Mouse (Mus musculus): ENCODE data around the gene Entpd2. TPM values are rescaled to one million over a fixed set of nuclear protein-coding genes. Genes with fewer than 3 reads are reported as not detected.
A peak's percentile ranks its signal among the peaks of the same experiment; 100 is the strongest.

The Entpd2 gene
- polyA plus RNA-seq, 1 experiment from 2014 or later = 4.0 TPM

GRCm38 (mm10) chr2:25376589-25376988 lies 19.1 kb upstream of the Entpd2 start:
- no peak for ATAC-seq (replicated peaks; ENCODE audit: extremely low read depth, insufficient read depth, low FRiP score)
- Histone ChIP-seq H3K36me3 (ENCODE audit: control insufficient read depth, insufficient read depth) (peaks cover 2% of the 10 kb centered on the region; the same call in 1 of the 2 replicates), H3K4me1 (ENCODE audit: control insufficient read depth, insufficient read depth, low read length) (peaks cover 14% of the 10 kb centered on the region), H3K4me3 (ENCODE audit: low read length) (no peak overlapping the region), H3K27ac (ENCODE audit: low read length) (no peak overlapping the region), H3K27me3 (ENCODE audit: control insufficient read depth, insufficient read depth, low read length) (no peaks in the 10 kb centered on the region; the same call in 1 of the 2 replicates), H3K9me3 (replicated peaks; ENCODE audit: control insufficient read depth, low read length) (no peaks in the 10 kb centered on the region), H3K4me2 (ENCODE audit: low read depth, low read length) (no peak overlapping the region), H3K9ac (ENCODE audit: low read length) (no peak overlapping the region)
- 55% methylated on average over 4 of the region's 4 CpGs for WGBS

GRCm38 (mm10) chr2:25384492-25384891 lies 11.2 kb upstream of the Entpd2 start:
- no peak overlapping the region for H3K4me2 ChIP-seq (ENCODE audit: low read depth, low read length)
- no peak overlapping the region for H3K4me3 ChIP-seq (ENCODE audit: low read length)
- no peak overlapping the region for H3K9ac ChIP-seq (ENCODE audit: low read length)
- no peaks in the 10 kb centered on the region for H3K4me1 ChIP-seq (ENCODE audit: control insufficient read depth, insufficient read depth, low read length)
- no peak for ATAC-seq (replicated peaks; ENCODE audit: extremely low read depth, insufficient read depth, low FRiP score)
- 50% methylated on average over 5 of the region's 5 CpGs for WGBS
- no peak overlapping the region for H3K27ac ChIP-seq (ENCODE audit: low read length)
- no peaks in the 10 kb centered on the region for H3K9me3 ChIP-seq (replicated peaks; ENCODE audit: control insufficient read depth, low read length)
- H3K27me3 ChIP-seq (ENCODE audit: control insufficient read depth, insufficient read depth, low read length) = 0 out of 2 replicates have a peak, but pooled peaks cover 2% of the 10 kb centered on the region
- no peaks in the 10 kb centered on the region for H3K36me3 ChIP-seq (ENCODE audit: control insufficient read depth, insufficient read depth)

GRCm38 (mm10) chr2:25391266-25391665 lies 4.4 kb upstream of the Entpd2 start:
- no peaks in the 10 kb centered on the region for H3K9me3 ChIP-seq (replicated peaks; ENCODE audit: control insufficient read depth, low read length)
- H3K4me3 ChIP-seq (ENCODE audit: low read length) = no peak overlapping the region
- H3K9ac ChIP-seq (ENCODE audit: low read length) = no peak overlapping the region
- H3K36me3 ChIP-seq (ENCODE audit: control insufficient read depth, insufficient read depth) = no peaks in the 10 kb centered on the region
- H3K27ac ChIP-seq (ENCODE audit: low read length) = no peak overlapping the region
- WGBS = 66% methylated on average over 5 of the region's 5 CpGs
- ATAC-seq (replicated peaks; ENCODE audit: extremely low read depth, insufficient read depth, low FRiP score) = no peak
- H3K4me1 ChIP-seq (ENCODE audit: control insufficient read depth, insufficient read depth, low read length) = peaks cover 6% of the 10 kb centered on the region; the same call in 1 of the 2 replicates
- no peak overlapping the region for H3K4me2 ChIP-seq (ENCODE audit: low read depth, low read length)
- H3K27me3 ChIP-seq (ENCODE audit: control insufficient read depth, insufficient read depth, low read length) = peaks cover 19% of the 10 kb centered on the region

GRCm38 (mm10) chr2:25394281-25395221 lies 1.1 kb upstream of the Entpd2 start:
- no peak for ATAC-seq (replicated peaks; ENCODE audit: extremely low read depth, insufficient read depth, low FRiP score)
- H3K9ac ChIP-seq (ENCODE audit: low read length) = no peak overlapping the region

DNA sequence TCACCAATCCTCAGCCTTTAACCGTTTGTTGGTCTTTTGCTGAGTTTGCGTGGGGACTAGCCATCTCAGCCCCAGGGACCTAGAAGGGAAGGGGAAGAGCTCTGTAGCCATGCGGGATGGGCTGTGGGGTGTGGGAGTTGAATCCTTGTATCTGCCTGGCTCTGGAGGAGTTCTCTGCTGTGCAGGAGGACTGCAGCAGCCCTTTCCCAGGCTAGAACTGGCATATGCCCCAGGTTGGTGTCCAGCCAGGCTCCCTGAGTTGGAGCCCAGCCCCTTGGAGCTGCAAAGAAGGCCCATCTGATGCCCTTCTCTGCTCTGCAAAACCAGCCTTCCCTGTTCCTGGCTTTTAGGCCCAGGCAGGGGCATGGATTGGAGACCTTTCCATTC lies 916 bp downstream of the Entpd2 start:
- Histone ChIP-seq H3K4me3 (ENCODE audit: low read length) (peak overlapping the region; percentile 47; the same call in 1 of the 2 replicates), H3K4me1 (ENCODE audit: control insufficient read depth, insufficient read depth, low read length) (peaks cover 6% of the 10 kb centered on the region; the same call in 1 of the 2 replicates), H3K9ac (ENCODE audit: low read length) (no peak overlapping the region; the same call in 1 of the 2 replicates), H3K4me2 (ENCODE audit: low read depth, low read length) (peak overlapping the region; percentile 68), H3K9me3 (replicated peaks; ENCODE audit: control insufficient read depth, low read length) (no peaks in the 10 kb centered on the region), H3K36me3 (ENCODE audit: control insufficient read depth, insufficient read depth) (no peaks in the 10 kb centered on the region), H3K27me3 (ENCODE audit: control insufficient read depth, insufficient read depth, low read length) (peaks cover 67% of the 10 kb centered on the region), H3K27ac (ENCODE audit: low read length) (no peak overlapping the region)
- no peak for ATAC-seq (replicated peaks; ENCODE audit: extremely low read depth, insufficient read depth, low FRiP score)
- 28% methylated on average over 3 of the region's 3 CpGs for WGBS

More at GRCm38 (mm10) chr2:25394281-25395221, 1.1 kb upstream of the Entpd2 start:
- H3K36me3 ChIP-seq (ENCODE audit: control insufficient read depth, insufficient read depth) = no peaks in the 10 kb centered on the region
- WGBS = 34% methylated on average over 3 of the region's 3 CpGs
- H3K27me3 ChIP-seq (ENCODE audit: control insufficient read depth, insufficient read depth, low read length) = peaks cover 50% of the 10 kb centered on the region
- H3K4me2 ChIP-seq (ENCODE audit: low read depth, low read length) = no peak overlapping the region
- no peak overlapping the region for H3K4me3 ChIP-seq (ENCODE audit: low read length)
- H3K27ac ChIP-seq (ENCODE audit: low read length) = no peak overlapping the region
- no peaks in the 10 kb centered on the region for H3K9me3 ChIP-seq (replicated peaks; ENCODE audit: control insufficient read depth, low read length)
- H3K4me1 ChIP-seq (ENCODE audit: control insufficient read depth, insufficient read depth, low read length) = peaks cover 6% of the 10 kb centered on the region; the same call in 1 of the 2 replicates

GRCm38 (mm10) chr2:25397010-25397409 lies 1.3 kb downstream of the Entpd2 start:
- peaks cover 71% of the 10 kb centered on the region for H3K27me3 ChIP-seq (ENCODE audit: control insufficient read depth, insufficient read depth, low read length)
- H3K9me3 ChIP-seq (replicated peaks; ENCODE audit: control insufficient read depth, low read length) = no peaks in the 10 kb centered on the region
- H3K36me3 ChIP-seq (ENCODE audit: control insufficient read depth, insufficient read depth) = no peaks in the 10 kb centered on the region
- no peak for ATAC-seq (replicated peaks; ENCODE audit: extremely low read depth, insufficient read depth, low FRiP score)
- WGBS = 67% methylated on average over 1 of the region's 1 CpGs
- H3K27ac ChIP-seq (ENCODE audit: low read length) = no peak overlapping the region
- no peak overlapping the region for H3K9ac ChIP-seq (ENCODE audit: low read length)
- H3K4me1 ChIP-seq (ENCODE audit: control insufficient read depth, insufficient read depth, low read length) = peaks cover 6% of the 10 kb centered on the region; the same call in 1 of the 2 replicates
- no peak overlapping the region for H3K4me2 ChIP-seq (ENCODE audit: low read depth, low read length)
- no peak overlapping the region for H3K4me3 ChIP-seq (ENCODE audit: low read length)

GRCm38 (mm10) chr2:25398065-25398464 lies 2.4 kb downstream of the Entpd2 start:
- Histone ChIP-seq H3K9me3 (replicated peaks; ENCODE audit: control insufficient read depth, low read length) (no peaks in the 10 kb centered on the region), H3K4me2 (ENCODE audit: low read depth, low read length) (no peak overlapping the region), H3K9ac (ENCODE audit: low read length) (no peak overlapping the region), H3K4me3 (ENCODE audit: low read length) (no peak overlapping the region), H3K36me3 (ENCODE audit: control insufficient read depth, insufficient read depth) (no peaks in the 10 kb centered on the region), H3K4me1 (ENCODE audit: control insufficient read depth, insufficient read depth, low read length) (peaks cover 6% of the 10 kb centered on the region; the same call in 1 of the 2 replicates), H3K27me3 (ENCODE audit: control insufficient read depth, insufficient read depth, low read length) (peaks cover 79% of the 10 kb centered on the region), H3K27ac (ENCODE audit: low read length) (no peak overlapping the region)
- ATAC-seq (replicated peaks; ENCODE audit: extremely low read depth, insufficient read depth, low FRiP score) = no peak
- WGBS = 86% methylated on average over 7 of the region's 7 CpGs

DNA sequence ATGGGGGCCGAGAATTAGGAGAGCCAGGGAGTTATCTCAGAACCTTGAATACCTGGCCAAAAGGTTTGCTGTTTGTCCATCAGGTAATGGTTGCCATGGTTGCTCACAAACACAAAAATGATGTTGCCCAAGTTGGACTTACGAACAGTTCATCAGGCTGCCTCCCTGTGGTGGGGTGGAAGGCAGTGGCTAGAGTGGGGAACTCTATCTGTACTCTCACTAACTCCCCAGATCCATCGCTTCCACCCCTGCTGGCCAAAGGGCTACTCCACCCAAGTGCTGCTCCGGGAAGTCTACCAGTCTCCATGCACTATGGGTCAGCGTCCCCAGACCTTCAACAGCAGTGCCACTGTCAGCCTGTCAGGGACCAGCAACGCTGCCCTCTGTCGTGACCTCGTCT lies 3.4 kb downstream of the Entpd2 start, which contains the start of gene Npdc1:
Npdc1 (plus strand) TSS at position 301 of the 400 bp plus-strand sequence.
- ATAC-seq (replicated peaks; ENCODE audit: extremely low read depth, insufficient read depth, low FRiP score) = no peak
- 53% methylated on average over 8 of the region's 8 CpGs for WGBS
- Histone ChIP-seq H3K9me3 (replicated peaks; ENCODE audit: control insufficient read depth, low read length) (no peaks in the 10 kb centered on the region), H3K36me3 (ENCODE audit: control insufficient read depth, insufficient read depth) (no peaks in the 10 kb centered on the region), H3K4me2 (ENCODE audit: low read depth, low read length) (no peak within 1 kb of the TSS), H3K27me3 (ENCODE audit: control insufficient read depth, insufficient read depth, low read length) (peaks cover 82% of the 10 kb centered on the region), H3K9ac (ENCODE audit: low read length) (no peak within 1 kb of the TSS), H3K27ac (ENCODE audit: low read length) (no peak within 1 kb of the TSS), H3K4me1 (ENCODE audit: control insufficient read depth, insufficient read depth, low read length) (peaks cover 6% of the 10 kb centered on the region; the same call in 1 of the 2 replicates), H3K4me3 (ENCODE audit: low read length) (no peak within 1 kb of the TSS)

DNA sequence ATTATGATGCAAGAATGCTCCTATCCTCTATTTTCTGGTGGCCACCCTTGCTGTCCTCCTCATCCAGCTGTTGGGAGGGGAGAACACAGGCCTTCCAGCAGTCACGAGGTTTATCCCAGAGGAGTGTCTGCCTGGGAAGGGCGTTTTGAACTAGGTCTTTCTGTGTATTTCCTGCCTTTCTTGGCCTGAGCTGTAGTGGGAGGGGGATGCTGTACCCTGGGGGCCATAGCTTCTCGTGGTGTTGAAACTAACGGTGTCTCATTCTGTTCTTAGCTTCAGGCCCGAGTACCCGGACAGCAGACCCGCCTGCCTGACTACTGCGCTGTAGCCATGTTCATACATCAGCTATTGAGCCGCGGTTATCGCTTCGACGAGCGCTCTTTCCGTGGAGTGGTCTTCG lies 4.6 kb downstream of the Entpd2 start:
- WGBS = 17% methylated on average over 16 of the region's 16 CpGs

More for the DNA sequence above, 4.6 kb downstream of the Entpd2 start:
- Histone ChIP-seq H3K4me3 (ENCODE audit: low read length) (no peak overlapping the region), H3K4me2 (ENCODE audit: low read depth, low read length) (peak overlapping the region; percentile 7; the same call in 1 of the 2 replicates), H3K9me3 (replicated peaks; ENCODE audit: control insufficient read depth, low read length) (no peaks in the 10 kb centered on the region), H3K36me3 (ENCODE audit: control insufficient read depth, insufficient read depth) (no peaks in the 10 kb centered on the region), H3K4me1 (ENCODE audit: control insufficient read depth, insufficient read depth, low read length) (peaks cover 6% of the 10 kb centered on the region; the same call in 1 of the 2 replicates), H3K9ac (ENCODE audit: low read length) (no peak overlapping the region), H3K27ac (ENCODE audit: low read length) (no peak overlapping the region), H3K27me3 (ENCODE audit: control insufficient read depth, insufficient read depth, low read length) (peaks cover 80% of the 10 kb centered on the region)
- ATAC-seq (replicated peaks; ENCODE audit: extremely low read depth, insufficient read depth, low FRiP score) = no peak

All from heart, embryonic 16.5 days (tissue).